Mouse (Mus musculus) testis, adult 2 months (tissue): ENCODE measurements at regions not wholly inside any gene's neighbourhood (a gene's known extent, or its start where the extent isn't known, plus 50 kb on each side); places are given as distances from the start of the nearest gene placed in this dataset.

ENCODE experiments used
- H3K27ac ChIP-seq: fragments of 200-500 bp; 2 replicates; pipeline ENCODE4 v1.5.1; 2012; ENCODE audit warnings: low read depth, low read length; ENCODE audit not compliant: control insufficient read depth, insufficient read depth
- H3K27me3 ChIP-seq: fragments of 200-500 bp; 2 replicates; pipeline ENCODE4 v1.6.1; 2012; ENCODE audit warnings: mild to moderate bottlenecking, low read length, moderate library complexity; ENCODE audit not compliant: control insufficient read depth, insufficient read depth
- H3K36me3 ChIP-seq: fragments of 200-500 bp; 2 replicates; pipeline ENCODE4 v1.6.1; 2012; ENCODE audit warnings: mild to moderate bottlenecking, low read length; ENCODE audit not compliant: control insufficient read depth, insufficient read depth
- H3K4me1 ChIP-seq: fragments of 200-500 bp; 2 replicates; pipeline ENCODE4 v1.6.1; 2012; ENCODE audit warnings: low read length; ENCODE audit not compliant: control insufficient read depth, insufficient read depth
- H3K4me3 ChIP-seq: fragments of 200-500 bp; 2 replicates; pipeline ENCODE4 v1.5.1; 2012; ENCODE audit warnings: low read depth, mild to moderate bottlenecking, low read length, moderate library complexity, mixed read lengths; ENCODE audit not compliant: control insufficient read depth
- CTCF ChIP-seq: fragments of 200-500 bp; IDR thresholded peaks from 2 replicates; pipeline ENCODE4 v1.5.1; 2012; ENCODE audit warnings: low read depth, mild to moderate bottlenecking, inconsistent platforms, low read length, moderate library complexity; ENCODE audit not compliant: control insufficient read depth, insufficient read depth, insufficient replicate concordance
- POLR2A ChIP-seq: fragments of 200-500 bp; IDR thresholded peaks from 2 replicates; pipeline ENCODE4 v1.6.1; 2012; ENCODE audit warnings: low read depth, mild to moderate bottlenecking, inconsistent platforms, low read length, moderate library complexity; ENCODE audit not compliant: control insufficient read depth

DNA sequence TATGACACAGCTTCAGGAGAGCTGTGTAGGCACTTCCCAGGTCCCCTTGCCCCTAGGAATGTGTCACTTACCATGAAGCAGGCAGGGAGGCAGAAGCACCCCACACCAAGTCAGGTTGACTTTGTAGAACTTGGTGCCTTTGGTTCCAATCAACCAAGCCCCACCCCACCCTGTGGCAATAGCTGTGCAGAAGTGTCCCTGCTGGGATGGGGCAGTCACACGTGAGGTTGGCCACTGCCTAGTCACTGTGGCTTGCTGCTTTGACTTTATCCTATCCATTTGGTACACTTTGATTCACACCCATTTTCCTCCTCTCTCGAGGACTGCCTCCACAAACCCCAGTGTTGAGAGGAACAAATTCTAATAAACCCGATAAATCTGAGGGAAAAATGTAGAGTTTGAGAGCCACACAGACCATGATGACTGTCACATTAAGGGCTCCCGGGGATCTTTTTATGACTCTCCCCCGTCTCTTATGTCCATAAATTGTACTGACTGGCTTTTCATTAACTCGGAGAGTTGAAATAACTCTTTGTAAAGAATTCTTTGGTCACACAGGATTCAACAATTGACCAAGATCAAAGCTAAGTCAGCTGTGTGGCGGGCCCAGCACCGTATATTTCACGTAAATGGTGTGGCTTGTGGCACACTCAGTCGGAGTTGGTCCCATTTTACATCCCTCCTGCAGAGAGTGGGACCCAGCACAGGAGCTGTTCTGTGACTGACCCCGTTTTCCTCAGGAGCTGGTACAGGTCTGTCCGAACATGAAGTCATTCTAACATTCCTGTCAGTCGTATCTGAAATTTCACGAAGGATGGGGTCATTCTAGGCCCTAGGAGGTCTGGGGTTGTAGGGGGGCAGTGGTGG is 219.4 kb upstream of the Bmper start:
- Histone ChIP-seq H3K36me3 (no peaks in the 10 kb centered on the region), H3K4me1 (no peaks in the 10 kb centered on the region), H3K27ac (no peak overlapping the region), H3K4me3 (no peak overlapping the region), H3K27me3 (no peaks in the 10 kb centered on the region)
- TF ChIP-seq POLR2A: no peak
- no peak for TF ChIP-seq CTCF

- peaks cover 2% of the 10 kb centered on the region; the same call in 1 of the 2 replicates for H3K4me1 ChIP-seq
Measured at GRCm38 (mm10) chr9:23005005-23005404, 217.9 kb upstream of the Bmper start.

DNA sequence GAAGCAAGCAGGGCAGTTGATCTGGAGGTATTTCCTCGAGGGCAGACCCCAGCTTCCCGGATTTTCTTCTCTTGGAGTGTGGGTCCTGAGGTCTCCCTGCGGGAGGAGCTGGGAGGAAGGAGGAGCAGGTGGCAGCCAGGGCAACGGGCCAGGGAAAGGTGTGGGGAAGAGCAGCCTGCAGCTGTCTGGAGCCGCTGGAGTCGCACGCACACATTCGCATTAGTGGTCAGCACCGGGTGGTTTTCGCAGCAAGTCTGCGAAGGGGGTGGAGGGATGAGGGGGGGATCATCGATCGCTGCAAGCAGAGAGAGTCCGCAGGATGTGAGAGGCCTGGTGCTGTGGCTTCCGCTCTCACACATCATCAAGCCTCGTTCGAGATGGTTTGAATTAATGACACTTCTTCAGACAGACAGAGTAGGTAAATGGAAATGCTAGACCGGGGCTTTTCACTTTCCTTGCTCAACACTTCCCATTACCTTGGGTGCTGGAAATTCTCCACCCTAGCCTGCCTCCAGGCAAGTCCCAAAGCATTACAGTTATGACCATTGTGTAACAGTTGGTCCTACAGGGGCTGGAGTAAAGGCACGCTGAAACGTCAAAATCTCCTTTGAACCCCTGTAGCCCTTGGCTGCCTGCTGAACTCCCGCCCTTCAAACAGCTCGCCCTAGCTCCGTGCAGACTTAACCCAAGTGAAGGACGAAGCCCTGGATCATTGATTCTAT is 213.3 kb upstream of the Bmper start:
- H3K36me3 ChIP-seq: no peaks in the 10 kb centered on the region
- H3K27me3 ChIP-seq: no peaks in the 10 kb centered on the region
- no peak for TF ChIP-seq CTCF
- TF ChIP-seq POLR2A: no peak
- H3K27ac ChIP-seq: no peak overlapping the region
- no peak overlapping the region for H3K4me3 ChIP-seq
- H3K4me1 ChIP-seq: peaks cover 3% of the 10 kb centered on the region; the same call in 1 of the 2 replicates

More at GRCm38 (mm10) chr9:23005005-23005404, 217.9 kb upstream of the Bmper start:
- Histone ChIP-seq H3K27me3 (no peaks in the 10 kb centered on the region), H3K27ac (no peak overlapping the region), H3K4me3 (no peak overlapping the region), H3K36me3 (no peaks in the 10 kb centered on the region)
- TF ChIP-seq CTCF: no peak
- TF ChIP-seq POLR2A: no peak

DNA sequence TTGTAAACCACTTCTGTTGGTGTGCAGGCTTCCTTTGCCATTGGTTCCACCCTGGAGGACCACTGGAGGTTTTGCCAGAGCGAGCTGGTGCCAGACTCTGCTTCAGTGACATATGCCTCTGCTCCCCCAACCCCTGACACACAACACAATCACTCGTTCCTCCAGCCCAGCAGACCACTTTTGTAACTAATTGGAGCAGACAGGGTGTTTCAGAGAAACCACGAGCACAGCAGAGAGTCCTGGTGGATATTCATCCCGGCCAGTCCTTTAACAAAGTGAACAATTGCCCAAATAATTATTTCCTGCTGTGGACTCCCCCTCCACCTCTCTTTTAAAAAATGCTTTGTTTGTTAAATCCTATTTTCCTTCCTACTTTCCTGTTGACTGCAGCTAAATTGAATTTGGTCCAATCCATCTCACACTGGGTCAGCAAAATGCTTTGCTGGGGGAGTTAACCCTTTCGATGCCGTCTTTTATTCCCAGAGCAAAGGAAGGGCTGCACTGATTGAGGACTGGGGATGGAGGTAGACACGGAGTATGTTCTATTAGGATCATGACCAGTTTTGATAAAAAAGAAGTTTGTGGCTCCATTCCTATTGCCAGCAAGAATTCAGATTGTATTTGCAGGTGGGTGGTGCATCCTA is 211.4 kb upstream of the Bmper start:
- Histone ChIP-seq H3K27me3 (no peaks in the 10 kb centered on the region), H3K4me3 (no peak overlapping the region), H3K27ac (no peak overlapping the region), H3K36me3 (no peaks in the 10 kb centered on the region), H3K4me1 (peaks cover 3% of the 10 kb centered on the region; the same call in 1 of the 2 replicates)
- TF ChIP-seq CTCF (no peak), POLR2A (no peak)

DNA sequence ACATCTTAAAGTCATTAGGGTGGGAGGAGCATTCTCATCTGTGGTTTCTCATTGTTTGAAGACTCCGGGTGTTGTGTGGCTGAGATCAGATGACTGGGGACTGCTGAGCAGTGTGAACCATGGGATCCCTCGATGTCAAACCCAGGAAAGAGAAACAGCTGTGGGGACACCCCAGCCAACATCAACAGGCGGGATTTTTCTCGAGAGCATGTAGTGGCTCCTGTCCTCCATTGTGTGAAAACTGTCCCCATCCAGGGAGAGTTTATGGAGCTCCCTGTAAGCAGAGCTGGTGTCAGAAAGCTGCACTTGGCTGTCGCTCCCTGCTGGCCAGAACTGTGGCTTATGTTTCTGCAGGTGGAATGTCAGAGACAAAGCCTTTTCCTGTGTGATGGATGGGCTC is 210.7 kb upstream of the Bmper start:
- no peak overlapping the region for H3K4me3 ChIP-seq

DNA sequence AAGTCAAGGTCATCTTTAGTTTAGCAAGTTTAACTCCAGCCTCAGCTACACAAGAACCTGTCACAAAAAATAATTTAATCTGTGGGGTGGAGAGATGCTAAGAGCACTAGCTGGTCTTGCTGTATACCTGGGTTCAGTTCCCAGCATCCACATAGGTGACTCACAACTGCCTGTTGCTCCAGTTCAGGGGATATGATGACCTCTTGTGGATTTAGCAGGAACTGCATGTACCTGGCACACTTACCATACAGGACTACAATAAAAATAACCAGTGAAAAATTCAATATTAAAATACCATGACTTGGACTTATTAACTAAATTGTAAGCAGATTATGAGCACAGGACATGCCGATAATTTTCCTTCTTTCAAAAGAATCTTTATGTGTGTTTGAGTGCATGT is 206.1 kb upstream of the Bmper start:
- no peaks in the 10 kb centered on the region for H3K4me1 ChIP-seq
- TF ChIP-seq CTCF (no peak), POLR2A (no peak)
- no peaks in the 10 kb centered on the region for H3K36me3 ChIP-seq
- no peaks in the 10 kb centered on the region for H3K27me3 ChIP-seq
- H3K4me3 ChIP-seq: no peak overlapping the region
- no peak overlapping the region for H3K27ac ChIP-seq

More for the DNA sequence above, 210.7 kb upstream of the Bmper start:
- no peak for TF ChIP-seq POLR2A
- no peak for TF ChIP-seq CTCF
- Histone ChIP-seq H3K4me1 (peaks cover 3% of the 10 kb centered on the region; the same call in 1 of the 2 replicates), H3K27ac (no peak overlapping the region), H3K27me3 (no peaks in the 10 kb centered on the region), H3K36me3 (no peaks in the 10 kb centered on the region)

- H3K4me3 ChIP-seq: no peak overlapping the region
- H3K27me3 ChIP-seq: no peaks in the 10 kb centered on the region
- no peaks in the 10 kb centered on the region for H3K4me1 ChIP-seq
- no peak overlapping the region for H3K27ac ChIP-seq
- no peak for TF ChIP-seq CTCF
- TF ChIP-seq POLR2A: no peak
- no peaks in the 10 kb centered on the region for H3K36me3 ChIP-seq
Measured at GRCm38 (mm10) chr9:23024061-23024460, 198.8 kb upstream of the Bmper start.
